Mouse (Mus musculus): Measurements from ENCODE around the gene Usp34. TPM values are rescaled to one million over a fixed set of nuclear protein-coding genes. Genes with fewer than 3 reads are reported as not detected.

The Usp34 gene
- 4.9 and 5.6 TPM in 2 replicates for polyA plus RNA-seq (2012; rRNA removed)

- WGBS = 2% methylated on average over 58 of the region's 80 CpGs
- peak within 1 kb of the TSS; percentile 92 for H3K4me3 ChIP-seq (ENCODE audit: extremely low read depth, insufficient read depth, insufficient read length)
- no peaks in the 10 kb centered on the region for H3K36me3 ChIP-seq (ENCODE audit: control insufficient read depth, insufficient read depth, low read length)
- no peaks in the 10 kb centered on the region for H3K4me1 ChIP-seq (ENCODE audit: control insufficient read depth, insufficient read depth, insufficient read length)
- peak in 1 of 2 experiments; percentile 58 for DNase-seq (ENCODE audit: low read depth in 1 of 2, low spot score in 2 of 2)
- peak within 1 kb of the TSS; percentile 97 for H3K27ac ChIP-seq (ENCODE audit: insufficient read depth, low read length)
- TF ChIP-seq CTCF (IDR thresholded peaks at IDR 0.05; ENCODE audit: extremely low read depth, insufficient read depth, insufficient read length, insufficient replicate concordance) = no peak
- TF ChIP-seq POLR2A (IDR thresholded peaks at IDR 0.05; ENCODE audit: low read depth, low read length) = no peak
- no peaks in the 10 kb centered on the region for H3K27me3 ChIP-seq (ENCODE audit: control insufficient read depth, insufficient read depth, low read length)
These were observed at the start of gene Usp34 for GRCm38 (mm10) chr11:23306764-23307565. Usp34 (plus strand) TSS chr11:23306895.

GRCm38 (mm10) chr11:23259073-23259472 is 47.6 kb upstream of the Usp34 start:
- Histone ChIP-seq H3K4me3 (ENCODE audit: extremely low read depth, insufficient read depth, insufficient read length) (no peak overlapping the region), H3K27ac (ENCODE audit: insufficient read depth, low read length) (no peak overlapping the region), H3K36me3 (ENCODE audit: control insufficient read depth, insufficient read depth, low read length) (peaks cover 7% of the 10 kb centered on the region), H3K27me3 (ENCODE audit: control insufficient read depth, insufficient read depth, low read length) (no peaks in the 10 kb centered on the region), H3K4me1 (ENCODE audit: control insufficient read depth, insufficient read depth, insufficient read length) (peaks cover 4% of the 10 kb centered on the region; the same call in 1 of the 2 replicates)
- no peak for TF ChIP-seq CTCF (IDR thresholded peaks at IDR 0.05; ENCODE audit: extremely low read depth, insufficient read depth, insufficient read length, insufficient replicate concordance)
- no peak for TF ChIP-seq POLR2A (IDR thresholded peaks at IDR 0.05; ENCODE audit: low read depth, low read length)
- 87% methylated on average over 4 of the region's 4 CpGs for WGBS
- DNase-seq (ENCODE audit: low read depth in 1 of 2, low spot score in 2 of 2) = no peak

DNA sequence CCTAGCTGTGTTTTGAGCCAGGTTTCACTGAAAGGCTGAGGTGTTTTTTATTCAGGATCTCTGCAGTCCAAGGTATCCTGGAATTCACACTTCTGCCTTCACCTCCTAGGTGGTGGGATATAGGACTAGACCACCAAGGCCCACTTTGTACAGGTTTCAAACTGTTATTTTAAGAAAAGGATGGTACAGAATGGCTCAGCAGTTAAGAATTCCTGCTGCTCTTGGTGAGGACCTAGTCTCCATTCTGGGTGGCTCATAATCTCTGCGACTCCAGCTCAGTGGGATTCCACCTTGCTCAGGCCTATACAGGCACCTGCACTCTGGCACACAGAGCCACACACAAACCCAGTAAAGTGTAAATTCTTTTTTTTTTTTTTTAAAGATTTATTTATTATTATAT is 47.2 kb upstream of the Usp34 start:
- H3K27me3 ChIP-seq (ENCODE audit: control insufficient read depth, insufficient read depth, low read length) = no peaks in the 10 kb centered on the region
- TF ChIP-seq POLR2A (IDR thresholded peaks at IDR 0.05; ENCODE audit: low read depth, low read length) = no peak
- no peak for TF ChIP-seq CTCF (IDR thresholded peaks at IDR 0.05; ENCODE audit: extremely low read depth, insufficient read depth, insufficient read length, insufficient replicate concordance)
- H3K4me3 ChIP-seq (ENCODE audit: extremely low read depth, insufficient read depth, insufficient read length) = no peak overlapping the region

GRCm38 (mm10) chr11:23260186-23260585 is 46.5 kb upstream of the Usp34 start:
- H3K4me3 ChIP-seq (ENCODE audit: extremely low read depth, insufficient read depth, insufficient read length) = no peak overlapping the region
- peaks cover 4% of the 10 kb centered on the region; the same call in 1 of the 2 replicates for H3K4me1 ChIP-seq (ENCODE audit: control insufficient read depth, insufficient read depth, insufficient read length)
- no peak overlapping the region for H3K27ac ChIP-seq (ENCODE audit: insufficient read depth, low read length)
- WGBS = 82% methylated on average over 1 of the region's 1 CpGs
- H3K36me3 ChIP-seq (ENCODE audit: control insufficient read depth, insufficient read depth, low read length) = peaks cover 10% of the 10 kb centered on the region
- no peak for DNase-seq (ENCODE audit: low read depth in 1 of 2, low spot score in 2 of 2)
- TF ChIP-seq POLR2A (IDR thresholded peaks at IDR 0.05; ENCODE audit: low read depth, low read length) (no peak), CTCF (IDR thresholded peaks at IDR 0.05; ENCODE audit: extremely low read depth, insufficient read depth, insufficient read length, insufficient replicate concordance) (no peak)
- no peaks in the 10 kb centered on the region for H3K27me3 ChIP-seq (ENCODE audit: control insufficient read depth, insufficient read depth, low read length)

More for the DNA sequence above, 47.2 kb upstream of the Usp34 start:
- Histone ChIP-seq H3K4me1 (ENCODE audit: control insufficient read depth, insufficient read depth, insufficient read length) (peaks cover 4% of the 10 kb centered on the region; the same call in 1 of the 2 replicates), H3K27ac (ENCODE audit: insufficient read depth, low read length) (no peak overlapping the region), H3K36me3 (ENCODE audit: control insufficient read depth, insufficient read depth, low read length) (peaks cover 9% of the 10 kb centered on the region)
- no peak for DNase-seq (ENCODE audit: low read depth in 1 of 2, low spot score in 2 of 2)
- WGBS = 90% methylated on average over 1 of the region's 1 CpGs

- Histone ChIP-seq H3K36me3 (ENCODE audit: control insufficient read depth, insufficient read depth, low read length) (peaks cover 15% of the 10 kb centered on the region), H3K27me3 (ENCODE audit: control insufficient read depth, insufficient read depth, low read length) (no peaks in the 10 kb centered on the region), H3K27ac (ENCODE audit: insufficient read depth, low read length) (no peak overlapping the region), H3K4me3 (ENCODE audit: extremely low read depth, insufficient read depth, insufficient read length) (no peak overlapping the region), H3K4me1 (ENCODE audit: control insufficient read depth, insufficient read depth, insufficient read length) (peaks cover 4% of the 10 kb centered on the region; the same call in 1 of the 2 replicates)
- TF ChIP-seq CTCF (IDR thresholded peaks at IDR 0.05; ENCODE audit: extremely low read depth, insufficient read depth, insufficient read length, insufficient replicate concordance) (no peak), POLR2A (IDR thresholded peaks at IDR 0.05; ENCODE audit: low read depth, low read length) (no peak)
- 66% methylated on average over 3 of the region's 3 CpGs for WGBS
- no peak for DNase-seq (ENCODE audit: low read depth in 1 of 2, low spot score in 2 of 2)
These were observed 45.2 kb upstream of the Usp34 start for GRCm38 (mm10) chr11:23261490-23261889.

- Histone ChIP-seq H3K36me3 (ENCODE audit: control insufficient read depth, insufficient read depth, low read length) (peaks cover 20% of the 10 kb centered on the region), H3K27me3 (ENCODE audit: control insufficient read depth, insufficient read depth, low read length) (no peaks in the 10 kb centered on the region), H3K4me3 (ENCODE audit: extremely low read depth, insufficient read depth, insufficient read length) (no peak overlapping the region), H3K4me1 (ENCODE audit: control insufficient read depth, insufficient read depth, insufficient read length) (no peaks in the 10 kb centered on the region), H3K27ac (ENCODE audit: insufficient read depth, low read length) (no peak overlapping the region)
- no peak for DNase-seq (ENCODE audit: low read depth in 1 of 2, low spot score in 2 of 2)
- no peak for TF ChIP-seq POLR2A (IDR thresholded peaks at IDR 0.05; ENCODE audit: low read depth, low read length)
- TF ChIP-seq CTCF (IDR thresholded peaks at IDR 0.05; ENCODE audit: extremely low read depth, insufficient read depth, insufficient read length, insufficient replicate concordance) = no peak
These were observed 41.7 kb upstream of the Usp34 start for GRCm38 (mm10) chr11:23264949-23265348.
